Mouse (Mus musculus) bone marrow, adult 2 months (tissue): ENCODE data around the gene Stag2. TPM values are rescaled to one million over a fixed set of nuclear protein-coding genes. Genes with fewer than 3 reads are reported as not detected.

ENCODE experiments used
- H3K27ac ChIP-seq: fragments of 200-500 bp; 2 replicates; pipeline ENCODE4 v1.5.1; 2012; ENCODE audit warnings: low read depth, mild to moderate bottlenecking, control low read depth, inconsistent platforms, low read length; ENCODE audit not compliant: control insufficient read depth, poor library complexity, insufficient read depth
- H3K4me1 ChIP-seq: fragments of 200-500 bp; 2 replicates; pipeline ENCODE4 v1.6.1; 2011; ENCODE audit warnings: low read length; ENCODE audit not compliant: control insufficient read depth, insufficient read depth
- H3K4me3 ChIP-seq: fragments of 200-500 bp; replicated peaks from 2 replicates; pipeline ENCODE3; 2011; ENCODE audit warnings: mild to moderate bottlenecking, low read depth, low read length, control low read depth; ENCODE audit not compliant: control insufficient read depth
- CTCF ChIP-seq: fragments of 200-500 bp; IDR thresholded peaks from 2 replicates; pipeline ENCODE4 v1.5.1; 2011; ENCODE audit warnings: low read length, control low read depth; ENCODE audit not compliant: control insufficient read depth, insufficient read depth
- POLR2A ChIP-seq: fragments of 200-500 bp; IDR thresholded peaks from 2 replicates; pipeline ENCODE4 v1.6.1; 2011; ENCODE audit warnings: low read depth, mild to moderate bottlenecking, control low read depth, low read length, borderline replicate concordance; ENCODE audit not compliant: control insufficient read depth
- WGBS: fragments of 180-500 bp; shearing (Covaris S2); methylation state at CpG from one replicate; pipeline ENCODE4 v1.1.7; 2018; 5-methylcytosine and 5-hydroxymethylcytosine counted together
- polyA plus RNA-seq: library from polyadenylated mRNA; stranded (reverse); fragments of >200 nt; gene quantifications from 2 replicates; pipeline ENCODE4 v1.2.4, GENCODE M21; 2011; ENCODE audit warnings: low replicate concordance; ENCODE audit not compliant: missing spikeins, insufficient read depth, insufficient read length

Stag2 gene
- polyA plus RNA-seq, 1 experiment: 44.4 TPM

DNA sequence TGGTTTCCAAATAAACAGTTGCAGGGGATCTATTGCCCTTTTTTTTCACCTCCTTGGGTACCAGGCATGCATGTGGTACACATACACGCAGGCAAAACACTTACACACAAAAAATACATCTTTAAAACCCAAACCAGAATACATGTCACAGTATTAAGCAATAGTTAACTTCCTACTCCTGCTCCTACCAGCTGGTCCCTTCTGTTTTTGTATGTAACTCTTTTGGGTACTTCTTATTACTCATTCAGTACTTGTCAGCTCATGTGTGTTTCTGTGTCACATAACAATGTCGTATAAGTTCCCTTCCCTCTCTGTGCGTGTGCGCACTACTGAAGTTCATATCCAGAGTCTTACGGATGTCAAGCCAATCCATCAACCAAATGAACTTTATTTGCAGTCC, 21.7 kb downstream of the Stag2 start:
- Histone ChIP-seq H3K27ac (no peak overlapping the region), H3K4me1 (no peaks in the 10 kb centered on the region; the same call in 1 of the 2 replicates), H3K4me3 (no peak overlapping the region)
- TF ChIP-seq POLR2A (no peak), CTCF (no peak)
- WGBS: 65% methylated on average over 5 of the region's 5 CpGs

DNA sequence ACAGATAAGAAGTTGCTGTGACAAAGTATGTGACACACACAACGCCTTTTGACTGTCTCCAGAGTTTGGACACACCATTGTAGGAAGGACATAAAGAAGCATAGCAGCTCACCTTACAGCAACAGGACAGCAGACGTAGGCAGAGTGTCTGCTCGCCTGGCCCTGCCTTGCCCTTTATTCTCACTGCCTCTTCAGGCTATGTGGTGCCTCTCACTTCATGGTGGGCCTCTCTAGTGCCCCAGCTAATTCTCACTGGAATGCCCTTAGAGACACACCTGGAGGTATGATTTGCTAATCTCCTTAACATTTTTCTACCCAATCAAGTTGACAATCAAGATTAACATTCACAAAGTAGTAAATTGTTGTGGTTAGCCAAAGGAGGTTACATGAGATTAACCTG, 38.5 kb downstream of the Stag2 start:
- Histone ChIP-seq H3K4me3 (no peak overlapping the region), H3K27ac (no peak overlapping the region), H3K4me1 (no peaks in the 10 kb centered on the region; the same call in 1 of the 2 replicates)
- WGBS: 74% methylated on average over 3 of the region's 3 CpGs
- TF ChIP-seq CTCF (no peak), POLR2A (no peak)

DNA sequence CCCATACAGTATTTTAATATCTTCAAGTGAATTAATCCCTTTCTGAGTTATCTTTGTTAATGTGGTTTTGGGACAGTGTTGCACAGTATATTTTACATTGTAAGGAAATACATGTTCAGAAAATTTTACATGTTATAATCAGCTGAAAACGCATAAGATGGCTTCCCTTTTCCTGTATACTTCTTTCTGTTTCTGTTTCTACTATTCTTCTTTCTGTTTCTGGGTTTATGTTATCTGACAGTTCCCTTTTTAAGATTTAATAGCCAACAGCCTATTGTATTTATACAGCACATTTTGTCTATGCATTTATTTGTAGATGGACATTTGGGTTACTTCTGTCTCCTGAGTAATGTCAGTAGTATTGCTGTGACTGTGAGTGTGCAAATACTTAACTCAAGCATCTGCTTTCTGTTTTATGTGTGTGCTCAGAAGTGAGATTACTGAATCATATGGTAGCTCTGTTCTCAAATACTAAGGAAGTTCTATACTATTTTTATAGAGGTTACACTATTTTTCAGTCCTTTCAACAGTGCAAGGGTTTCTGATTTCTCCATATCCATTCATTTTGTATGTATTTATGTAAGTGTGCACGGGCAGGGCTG, 39.8 kb downstream of the Stag2 start:
- TF ChIP-seq CTCF: no peak
- no peak for TF ChIP-seq POLR2A
- Histone ChIP-seq H3K4me1 (no peaks in the 10 kb centered on the region; the same call in 1 of the 2 replicates), H3K27ac (no peak overlapping the region), H3K4me3 (no peak overlapping the region)
- WGBS: 47% methylated on average over 2 of the region's 2 CpGs

DNA sequence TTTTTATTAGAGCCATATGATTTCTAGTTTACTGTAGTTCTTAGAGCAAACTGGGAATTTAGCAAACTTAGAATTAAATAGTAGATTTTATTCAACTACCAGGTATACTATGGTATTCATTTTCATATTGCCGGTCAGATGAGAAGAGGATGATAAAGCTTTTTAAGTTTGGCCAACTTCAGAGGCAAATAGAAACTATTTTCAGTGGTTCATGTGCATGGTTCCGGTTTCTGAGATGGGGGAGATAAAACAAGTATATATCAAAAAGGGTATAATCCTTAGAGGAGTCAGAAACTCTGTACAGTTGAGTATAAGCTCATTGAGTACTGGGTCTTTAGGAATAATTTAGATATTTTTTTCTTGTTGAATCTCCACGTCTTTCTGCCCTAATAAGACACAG, 45.5 kb downstream of the Stag2 start:
- WGBS: 26% methylated on average over 3 of the region's 3 CpGs
- H3K4me3 ChIP-seq: no peak overlapping the region
- no peak for TF ChIP-seq POLR2A
- TF ChIP-seq CTCF: no peak
- H3K4me1 ChIP-seq: no peaks in the 10 kb centered on the region
- H3K27ac ChIP-seq: no peak overlapping the region

DNA sequence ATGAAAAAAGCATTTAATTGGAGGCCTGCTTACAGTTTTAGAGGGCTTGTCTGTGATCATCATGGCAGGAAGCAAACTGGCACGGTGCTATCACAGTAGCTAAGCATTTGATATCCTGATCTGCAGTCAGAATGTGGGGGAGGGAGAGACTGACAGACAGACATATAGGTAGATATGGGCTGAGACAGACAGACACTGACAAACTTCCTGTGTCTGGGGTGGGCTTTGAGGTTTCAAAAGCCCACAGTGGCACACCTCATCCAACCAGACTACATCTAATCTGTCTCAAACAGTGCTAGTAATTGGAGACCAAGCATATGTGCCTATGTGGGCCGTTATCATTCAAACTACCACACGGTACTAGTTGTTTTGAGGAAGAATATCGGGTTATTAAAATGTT, 53.4 kb downstream of the Stag2 start:
- no peak overlapping the region for H3K4me3 ChIP-seq
- no peaks in the 10 kb centered on the region for H3K4me1 ChIP-seq
- TF ChIP-seq CTCF (no peak), POLR2A (no peak)
- WGBS: 54% methylated on average over 4 of the region's 4 CpGs
- no peak overlapping the region for H3K27ac ChIP-seq

DNA sequence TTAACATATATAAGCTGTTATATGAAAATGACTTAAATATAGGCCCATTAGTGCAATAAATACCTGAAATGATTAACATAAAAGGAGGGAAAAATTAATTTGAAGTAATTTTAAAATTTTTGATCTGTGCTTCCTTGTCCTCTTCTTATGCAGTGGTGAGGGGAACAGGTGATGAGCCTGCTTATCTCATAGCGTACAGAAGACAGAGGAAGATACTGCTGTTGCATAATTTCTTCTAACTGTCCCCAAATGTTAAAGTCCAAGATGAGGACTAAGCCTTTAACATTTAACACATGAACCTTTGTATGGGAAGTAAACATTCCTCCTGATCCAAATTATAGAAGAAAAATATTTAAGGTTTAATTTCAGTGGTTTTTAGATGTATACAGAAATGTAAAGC, 66.6 kb downstream of the Stag2 start:
- 34% methylated on average over 1 of the region's 1 CpGs for WGBS
- Histone ChIP-seq H3K4me1 (no peaks in the 10 kb centered on the region), H3K27ac (no peak overlapping the region), H3K4me3 (no peak overlapping the region)
- no peak for TF ChIP-seq POLR2A
- no peak for TF ChIP-seq CTCF

DNA sequence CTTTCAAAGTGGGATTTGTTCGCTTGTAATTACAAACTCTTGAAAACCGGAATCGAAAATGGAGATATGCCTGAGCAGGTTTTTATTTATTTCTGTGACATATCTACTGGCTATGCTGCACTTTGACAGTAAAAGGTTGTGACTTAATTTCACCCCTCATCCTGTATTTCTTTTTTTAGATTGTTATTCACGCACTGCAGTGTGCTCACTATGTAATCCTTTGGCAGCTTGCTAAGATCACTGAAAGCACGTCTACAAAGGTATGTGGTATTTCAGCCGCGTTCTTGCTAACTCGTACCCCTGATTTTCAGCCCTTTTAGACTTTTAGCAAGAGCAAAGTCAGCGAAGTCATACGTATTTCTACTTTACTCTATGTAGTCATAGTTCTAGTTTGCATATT, 101.2 kb downstream of the Stag2 start:
- TF ChIP-seq POLR2A: no peak
- TF ChIP-seq CTCF: no peak
- Histone ChIP-seq H3K4me1 (no peaks in the 10 kb centered on the region), H3K27ac (no peak overlapping the region), H3K4me3 (no peak overlapping the region)
- WGBS: 88% methylated on average over 10 of the region's 10 CpGs

DNA sequence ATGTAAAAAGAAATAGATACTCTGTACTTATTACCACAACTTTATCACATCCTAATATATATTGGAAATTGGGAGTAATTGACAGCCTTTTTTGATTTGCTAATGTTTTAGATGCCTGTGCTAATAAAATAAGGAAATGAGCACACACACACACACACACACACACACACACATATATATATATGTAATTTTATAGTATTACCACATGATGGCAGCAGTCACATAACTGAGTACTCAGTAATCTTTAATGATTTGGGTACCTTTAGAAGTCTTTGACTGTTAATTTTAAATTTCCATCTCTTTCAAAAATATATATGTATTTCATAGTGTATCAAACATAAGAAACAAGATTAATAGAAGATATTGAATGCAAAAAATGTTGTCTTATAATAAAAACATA, 123.6 kb downstream of the Stag2 start:
- Histone ChIP-seq H3K4me3 (no peak overlapping the region), H3K4me1 (no peaks in the 10 kb centered on the region), H3K27ac (no peak overlapping the region)
- TF ChIP-seq CTCF (no peak), POLR2A (no peak)

DNA sequence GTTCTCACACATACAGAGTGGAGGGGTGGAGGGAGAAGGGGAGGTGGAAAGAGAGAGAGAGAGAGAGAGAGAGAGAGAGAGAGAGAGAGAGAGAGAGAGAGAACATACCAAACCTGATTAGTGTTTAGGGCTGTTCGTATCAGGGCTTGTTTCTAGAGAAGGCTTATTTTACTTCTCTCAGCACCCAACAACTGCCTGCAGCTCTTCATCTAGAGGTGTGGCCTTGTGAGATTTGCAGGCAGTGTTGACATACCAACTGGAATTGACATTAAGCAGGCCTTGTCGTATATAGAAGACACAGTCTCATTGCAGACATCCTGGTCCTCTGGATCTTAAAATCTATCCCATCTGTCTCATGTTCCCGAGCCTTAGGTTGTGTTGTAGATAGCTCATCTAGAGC, 141.1 kb downstream of the Stag2 start:
- H3K4me3 ChIP-seq: no peak overlapping the region
- no peak for TF ChIP-seq CTCF
- no peak for TF ChIP-seq POLR2A
- no peak overlapping the region for H3K27ac ChIP-seq
- WGBS: 64% methylated on average over 3 of the region's 3 CpGs
- no peaks in the 10 kb centered on the region for H3K4me1 ChIP-seq
